Mouse (Mus musculus) liver, embryonic 14.5 days (tissue): ENCODE measurements around the gene Tle4.

ENCODE experiments used
- CTCF ChIP-seq: IDR thresholded peaks from 2 replicates; pipeline ENCODE4 v1.5.1; 2016; ENCODE audit warnings: antibody characterized with exemption, low read depth, control low read depth
- EP300 ChIP-seq: IDR thresholded peaks from 2 replicates; pipeline ENCODE4 v1.6.1; 2016; ENCODE audit warnings: antibody characterized with exemption, low read depth

DNA sequence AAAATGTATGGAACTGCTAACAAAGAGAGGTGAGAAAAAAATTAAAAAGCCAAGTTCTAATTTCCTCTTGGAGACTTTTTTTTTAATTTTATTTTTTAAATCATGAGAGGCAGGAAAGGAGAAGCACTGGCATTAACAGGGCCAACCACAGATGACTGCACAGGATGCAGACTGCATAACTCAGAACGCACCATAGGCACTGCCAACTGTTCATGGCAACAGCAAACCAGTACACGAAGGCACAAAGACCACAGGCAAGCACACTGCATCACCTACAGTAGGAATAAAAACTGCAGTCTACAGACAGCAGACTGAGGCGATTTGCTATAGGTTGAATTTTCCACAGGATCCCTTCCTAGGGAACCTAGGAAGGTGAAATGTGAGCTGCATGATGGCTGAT, 112.7 kb downstream of the Tle4 start:
- TF ChIP-seq CTCF (no peak), EP300 (no peak)
